Mouse (Mus musculus): ENCODE data around the gene Micu2. TPM values are rescaled to one million over a fixed set of nuclear protein-coding genes. Genes with fewer than 3 reads are reported as not detected.
A peak's percentile ranks its signal among the peaks of the same experiment; 100 is the strongest.
"Not testable (repeated sequence)": the region's sequence is repeated elsewhere in the genome, so short reads cannot be mapped to it uniquely, and the experiment has no call there.

Gene Micu2
- total RNA-seq, 2 experiments from 2014 or later = 63.4 to 65.6 TPM

- intact Hi-C loops (cut with DNase I) = no loop called here
- DNase-seq (ENCODE audit: low spot score) = no peak
Measured at GRCm38 (mm10) chr14:57968873-57969272, 30.2 kb downstream of the Micu2 start.

GRCm38 (mm10) chr14:57967080-57967797 lies 31.8 kb downstream of the Micu2 start:
- no peak for DNase-seq (ENCODE audit: low spot score)
- intact Hi-C loops (cut with DNase I) = no loop called here

DNA sequence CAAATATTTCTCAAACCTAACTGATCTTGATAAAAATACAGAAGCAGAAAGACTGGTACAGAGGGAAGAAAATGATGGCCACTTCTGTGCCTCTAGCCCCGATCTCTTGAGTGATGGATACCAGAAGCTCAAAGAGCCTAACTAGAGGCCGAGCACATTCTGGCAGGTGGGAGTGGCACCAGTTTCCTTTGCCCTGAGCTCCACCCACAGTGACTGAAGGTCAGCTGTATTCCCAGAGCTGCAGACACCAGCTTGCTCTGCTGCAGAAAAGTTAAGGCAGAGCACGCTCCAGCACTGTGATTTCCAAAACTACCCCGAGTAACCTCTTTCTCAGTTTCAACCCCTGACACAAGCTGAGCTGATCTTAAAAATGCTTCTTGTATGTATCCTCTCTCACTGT lies 37.2 kb downstream of the Micu2 start:
- DNase-seq (ENCODE audit: low spot score) = no peak
- intact Hi-C loops (cut with DNase I) = no loop called here

GRCm38 (mm10) chr14:57951089-57951488 lies 48.0 kb downstream of the Micu2 start:
- intact Hi-C loops (cut with DNase I) = loop anchor here (5.0 kb wide), 1 partner anchor 46 kb away; the partner anchor contains the start of gene Micu2
- DNase-seq (ENCODE audit: low spot score) = no peak

- intact Hi-C loops (cut with DNase I) = no loop called here
- peak; percentile 51 for DNase-seq (ENCODE audit: low spot score)
Measured at GRCm38 (mm10) chr14:57945834-57946233, 53.2 kb downstream of the Micu2 start.

DNA sequence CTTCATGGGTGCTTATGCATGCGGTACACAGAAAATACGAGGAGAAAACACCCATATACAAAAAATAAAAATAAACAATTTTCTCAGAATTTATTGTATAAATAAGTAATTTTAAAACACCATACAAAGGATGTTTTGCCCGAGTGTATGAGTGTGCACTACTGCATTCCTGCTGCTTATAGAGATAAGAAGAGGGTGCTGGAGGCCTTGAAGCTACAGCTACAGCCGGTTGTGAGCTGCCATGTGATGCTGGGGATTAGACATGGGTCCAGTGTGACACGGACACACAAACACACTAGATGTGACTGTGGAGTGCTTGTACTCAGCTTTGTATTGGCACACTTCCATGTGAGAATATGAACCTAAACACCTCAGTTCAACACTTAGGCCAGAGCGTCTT lies 61.8 kb downstream of the Micu2 start:
- intact Hi-C loops (cut with DNase I) = no loop called here
- no peak for DNase-seq (ENCODE audit: low spot score)

DNA sequence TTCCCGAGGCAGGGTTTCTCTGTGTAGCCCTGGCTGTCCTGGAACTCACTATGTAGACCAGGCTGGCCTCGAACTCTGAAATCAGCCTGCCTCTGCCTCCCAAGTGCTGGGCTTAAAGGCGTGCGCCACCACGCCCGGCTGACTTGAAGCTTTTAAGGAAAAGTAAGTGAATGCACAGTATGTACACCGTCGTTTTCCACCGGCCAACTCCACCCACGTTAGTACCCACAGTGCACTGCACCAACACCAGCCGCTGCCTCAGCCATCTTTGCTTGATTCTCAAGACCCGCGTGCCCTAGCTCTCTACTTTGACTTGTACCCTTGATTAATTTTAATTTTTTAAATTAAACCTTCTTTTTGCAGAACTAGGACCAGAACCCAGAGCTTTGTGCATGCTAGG lies 64.4 kb downstream of the Micu2 start:
- intact Hi-C loops (cut with DNase I) = no loop called here
- no peak for DNase-seq (ENCODE audit: low spot score)

DNA sequence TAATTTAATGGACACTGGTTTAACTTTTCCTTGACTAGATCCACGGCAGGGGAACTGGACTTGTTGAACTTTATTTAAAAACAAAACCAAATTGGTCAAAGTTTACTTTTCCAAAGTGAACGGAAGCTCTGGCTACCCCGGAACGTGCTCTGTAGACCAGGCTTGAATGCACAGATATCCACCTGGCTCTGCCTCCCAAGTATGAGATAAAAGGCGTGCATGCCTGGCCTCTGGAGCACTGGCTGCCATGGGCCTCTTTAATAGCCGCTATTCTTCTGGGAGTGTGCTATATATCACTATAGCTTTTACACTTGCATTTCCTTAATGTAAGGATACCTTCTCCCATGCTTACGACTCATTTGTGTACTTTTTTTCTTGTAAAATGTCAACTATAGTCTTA lies 65.5 kb downstream of the Micu2 start:
- DNase-seq (ENCODE audit: low spot score) = no peak
- intact Hi-C loops (cut with DNase I) = no loop called here

- DNase-seq (ENCODE audit: low spot score) = no peak
- intact Hi-C loops (cut with DNase I) = no loop called here
Measured at GRCm38 (mm10) chr14:57932881-57933443, 66.1 kb downstream of the Micu2 start.

- intact Hi-C loops (cut with DNase I) = no loop called here
- peak; percentile 20 for DNase-seq (ENCODE audit: low spot score)
Measured at GRCm38 (mm10) chr14:57921428-57922131, 77.5 kb downstream of the Micu2 start.

- intact Hi-C loops (cut with DNase I) = no loop called here
- no peak for DNase-seq (ENCODE audit: low spot score)
Measured at GRCm38 (mm10) chr14:57920568-57921310, 78.3 kb downstream of the Micu2 start.

GRCm38 (mm10) chr14:57919148-57919875 lies 79.8 kb downstream of the Micu2 start:
- intact Hi-C loops (cut with DNase I) = no loop called here
- no peak for DNase-seq (ENCODE audit: low spot score)

DNA sequence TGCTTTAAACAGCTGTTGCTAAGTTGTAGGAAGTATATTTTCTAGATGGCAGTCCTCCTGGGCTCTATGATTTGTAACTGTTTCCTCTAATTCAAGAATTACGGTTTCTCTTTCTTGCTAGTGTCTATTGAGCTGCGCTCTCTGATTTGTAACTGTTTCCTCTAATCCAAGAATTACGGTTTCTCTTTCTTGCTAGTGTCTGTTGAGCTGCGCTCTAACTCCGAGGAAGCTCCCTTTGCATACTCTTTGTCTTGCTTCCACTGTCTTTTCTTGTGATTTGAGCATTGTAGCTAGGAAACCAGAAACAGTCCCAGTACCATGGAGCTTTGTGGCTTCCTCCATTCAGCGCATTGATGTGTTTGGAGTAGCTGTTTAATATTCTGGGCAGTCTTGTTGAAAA lies 83.7 kb downstream of the Micu2 start:
- DNase-seq (ENCODE audit: low spot score) = no peak
- intact Hi-C loops (cut with DNase I) = no loop called here

GRCm38 (mm10) chr14:57912211-57913007 lies 86.7 kb downstream of the Micu2 start:
- intact Hi-C loops (cut with DNase I) = loop anchor here (5.0 kb wide), 1 partner anchor 85 kb away; the partner anchor contains the start of genes Mrpl57 and Ska3
- not testable (repeated sequence) for DNase-seq (ENCODE audit: low spot score)

- not testable (repeated sequence) for DNase-seq (ENCODE audit: low spot score)
- intact Hi-C loops (cut with DNase I) = loop anchor here (5.0 kb wide), 1 partner anchor 84 kb away; the partner anchor contains the start of genes Mrpl57 and Ska3
Measured at GRCm38 (mm10) chr14:57911787-57912186, 87.3 kb downstream of the Micu2 start.

- no peak for DNase-seq (ENCODE audit: low spot score)
- intact Hi-C loops (cut with DNase I) = loop anchor here (5.0 kb wide), 1 partner anchor 84 kb away; the partner anchor contains the start of genes Mrpl57 and Ska3
Measured at GRCm38 (mm10) chr14:57911316-57911715, 87.7 kb downstream of the Micu2 start.

DNA sequence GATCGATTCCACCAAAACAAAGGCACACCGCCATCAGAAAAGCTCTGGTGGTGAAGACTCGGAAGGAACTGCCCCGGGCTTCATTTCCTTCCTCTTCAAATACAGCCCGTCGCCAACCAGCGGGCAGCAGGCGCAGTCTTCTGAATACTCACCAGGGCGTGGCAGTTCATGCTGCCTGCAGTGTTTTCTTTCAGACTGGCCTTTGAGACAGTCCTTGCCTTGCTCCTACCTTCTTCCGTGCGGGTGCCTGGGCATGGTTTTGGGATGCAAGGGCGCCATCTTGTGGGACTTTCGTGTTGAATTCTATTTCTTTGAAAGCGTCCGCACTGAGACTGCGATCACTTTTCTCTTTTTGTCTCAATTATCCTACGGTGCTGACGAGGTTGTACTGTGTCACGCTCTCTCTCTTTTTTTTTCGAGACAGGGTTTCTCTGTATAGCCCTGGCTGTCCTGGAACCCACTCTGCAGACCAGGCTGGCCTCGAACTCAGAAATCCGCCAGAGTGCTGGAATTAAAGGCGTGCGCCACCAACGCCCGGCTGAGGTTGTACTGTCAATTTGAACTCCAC lies 88.5 kb downstream of the Micu2 start:
- DNase-seq (ENCODE audit: low spot score) = peak; percentile 65
- intact Hi-C loops (cut with DNase I) = loop anchor here (1.0 to 5.0 kb wide), 2 partner anchors 83 to 230 kb away; partner anchors contain the start of genes Mrpl57 and Ska3

GRCm38 (mm10) chr14:57909297-57909696 lies 89.8 kb downstream of the Micu2 start:
- no peak for DNase-seq (ENCODE audit: low spot score)
- intact Hi-C loops (cut with DNase I) = no loop called here
